Mouse (Mus musculus) testis, adult 2 months (tissue): ENCODE measurements around the gene Rfx6.

Source experiments
- CTCF ChIP-seq: fragments of 200-500 bp; IDR thresholded peaks from 2 replicates; pipeline ENCODE4 v1.5.1; 2012; ENCODE audit warnings: low read depth, mild to moderate bottlenecking, inconsistent platforms, low read length, moderate library complexity; ENCODE audit not compliant: control insufficient read depth, insufficient read depth, insufficient replicate concordance
- POLR2A ChIP-seq: fragments of 200-500 bp; IDR thresholded peaks from 2 replicates; pipeline ENCODE4 v1.6.1; 2012; ENCODE audit warnings: low read depth, mild to moderate bottlenecking, inconsistent platforms, low read length, moderate library complexity; ENCODE audit not compliant: control insufficient read depth

GRCm38 (mm10) chr10:51672082-51672779 lies 5.3 kb upstream of the Rfx6 start:
- TF ChIP-seq CTCF (no peak), POLR2A (no peak)
